Mouse (Mus musculus) MEL (cell line): Measurements from ENCODE around the gene Galnt9.

Experiments used
- CHD2 ChIP-seq: IDR thresholded peaks from 2 replicates; pipeline ENCODE4 v1.6.1; 2011; ENCODE audit warnings: low read length, improper control_type of control experiment
- CTCF ChIP-seq, 3 experiments: IDR thresholded peaks in 2 of 3; conservative IDR thresholded peaks in 1 of 3; 2 replicates each; pipeline ENCODE4 v1.5.1; 2011 to 2012; ENCODE audit warnings: low read length in 3 of 3, low read depth in 2 of 3, mild to moderate bottlenecking in 2 of 3, improper control_type of control experiment in 1 of 3, inconsistent platforms in 1 of 3, mixed read lengths in 1 of 3, moderate library complexity in 1 of 3; ENCODE audit not compliant: control insufficient read depth in 1 of 3, insufficient read depth in 1 of 3, poor library complexity in 1 of 3, severe bottlenecking in 1 of 3
- HCFC1 ChIP-seq: IDR thresholded peaks from 2 replicates; pipeline ENCODE4 v1.6.1; 2012; ENCODE audit warnings: low read depth, mild to moderate bottlenecking, inconsistent platforms, low read length, improper control_type of control experiment, moderate library complexity
- KAT2A ChIP-seq: conservative IDR thresholded peaks from 2 replicates; pipeline ENCODE4 v1.6.1; 2012; ENCODE audit warnings: low read depth, low read length, improper control_type of control experiment, inconsistent platforms
- MAX ChIP-seq: IDR thresholded peaks from 2 replicates; pipeline ENCODE4 v1.6.1; 2011; ENCODE audit warnings: low read length, improper control_type of control experiment
- POLR2AphosphoS2 ChIP-seq: IDR thresholded peaks from 2 replicates; pipeline ENCODE4 v1.6.1; 2011; ENCODE audit warnings: low read length, improper control_type of control experiment
- POLR2AphosphoS5 ChIP-seq: IDR thresholded peaks from 2 replicates; pipeline ENCODE4 v1.6.1; 2012; ENCODE audit warnings: low read depth, borderline replicate concordance, mild to moderate bottlenecking, inconsistent platforms, low read length, moderate library complexity, mixed read lengths
- RAD21 ChIP-seq: IDR thresholded peaks from 2 replicates; pipeline ENCODE4 v1.6.1; 2011; ENCODE audit warnings: mild to moderate bottlenecking, low read depth, low read length, improper control_type of control experiment
- TAL1 ChIP-seq: IDR thresholded peaks from 2 replicates; pipeline ENCODE4 v1.6.1; 2012; ENCODE audit warnings: mild to moderate bottlenecking, inconsistent platforms, low read length, moderate library complexity, mixed read lengths
- UBTF ChIP-seq: IDR thresholded peaks from 2 replicates; pipeline ENCODE4 v1.6.1; 2012; ENCODE audit warnings: low read depth, mild to moderate bottlenecking, inconsistent platforms, low read length, improper control_type of control experiment, moderate library complexity, borderline replicate concordance; ENCODE audit not compliant: insufficient read depth
- USF1 ChIP-seq: IDR thresholded peaks from 2 replicates; pipeline ENCODE4 v1.6.1; 2014; ENCODE audit warnings: low read depth, mild to moderate bottlenecking, inconsistent platforms, low read length, improper control_type of control experiment, moderate library complexity

- no peak for TF ChIP-seq USF1
- TF ChIP-seq UBTF = no peak
- TF ChIP-seq POLR2AphosphoS5 = no peak
- TF ChIP-seq TAL1 = no peak
- no peak for TF ChIP-seq RAD21
- no peak for TF ChIP-seq POLR2AphosphoS2
- no peak for TF ChIP-seq CTCF (IDR thresholded peaks at IDR 0.05 in 2 of 3, conservative IDR thresholded peaks at IDR 0.05 in 1 of 3; ENCODE audit: control insufficient read depth in 1 of 3, insufficient read depth in 1 of 3, low read depth in 2 of 3, low read length in 3 of 3, poor library complexity in 1 of 3, severe bottlenecking in 1 of 3)
- TF ChIP-seq MAX = no peak
- no peak for TF ChIP-seq KAT2A
- no peak for TF ChIP-seq CHD2
- TF ChIP-seq HCFC1 = no peak
Observed at GRCm38 (mm10) chr5:110610484-110610883, 66.3 kb downstream of the Galnt9 start.
